Mouse (Mus musculus) left cerebral cortex, postnatal 4 days (tissue): Measurements from ENCODE around the gene Gm5615. TPM values are rescaled to one million over a fixed set of nuclear protein-coding genes. Genes with fewer than 3 reads are reported as not detected.

Experiments
- DNase-seq: peaks from one replicate; pipeline ENCODE4 v3.0.0-alpha.2; 2022
- intact Hi-C: fragments of 180-260 bp; cut with DNase I; formaldehyde crosslinking; loops from one replicate; pipeline ENCODE4 v1.15.1; 2025
- total RNA-seq, 2 experiments: library from RNA; stranded (reverse); gene quantifications; 2 replicates each; pipeline ENCODE4 v1.2.3; 2021

Gene Gm5615
- total RNA-seq, result not detected

DNA sequence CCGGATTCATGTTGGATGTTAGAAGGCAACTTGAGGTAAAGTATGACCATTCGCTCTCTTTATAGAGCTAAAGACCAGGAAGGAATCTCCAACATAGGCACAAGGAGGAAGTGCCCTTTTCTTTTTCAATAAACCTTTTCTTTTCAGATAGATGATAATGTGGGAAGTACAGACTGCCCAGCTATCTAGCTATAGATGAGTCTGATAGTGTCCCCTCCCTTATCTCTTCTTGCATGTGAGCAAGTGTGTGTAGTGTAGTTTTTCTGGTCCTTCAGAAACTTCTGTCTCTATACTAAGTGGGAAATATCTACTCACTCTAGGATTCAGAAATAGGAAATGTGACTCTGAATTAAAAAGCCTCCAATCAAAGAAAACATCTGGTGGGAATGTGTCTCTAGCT is at the start of gene Gm5615:
TSS of gene Gm5615 (minus strand) at position 101 of the 400 bp plus-strand sequence.
- no peak for DNase-seq
- intact Hi-C loops, result no loop called here

DNA sequence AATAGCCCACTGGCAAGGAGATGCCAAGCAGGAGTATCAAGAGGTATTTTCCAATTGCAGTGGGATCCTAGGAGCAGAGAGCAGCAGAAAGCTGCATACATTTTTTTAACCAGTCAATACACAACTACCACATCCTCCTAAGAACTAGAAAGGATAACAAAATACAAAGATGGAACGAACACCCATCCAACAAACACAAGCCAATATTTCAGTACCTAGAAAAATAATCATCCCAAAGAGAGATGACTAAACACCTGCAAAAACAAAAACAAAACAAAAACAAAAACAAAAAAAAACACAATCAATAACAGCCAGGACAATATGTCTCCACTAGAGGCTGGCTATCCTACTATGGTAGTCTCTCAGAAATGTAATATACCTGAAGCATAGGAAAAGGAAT is 40.8 kb upstream of the Gm5615 start, which contains the start of gene Gm17689:
TSS of gene Gm17689 (minus strand) at position 101 of the 400 bp plus-strand sequence.
- intact Hi-C loops, result no loop called here
- DNase-seq, result no peak

DNA sequence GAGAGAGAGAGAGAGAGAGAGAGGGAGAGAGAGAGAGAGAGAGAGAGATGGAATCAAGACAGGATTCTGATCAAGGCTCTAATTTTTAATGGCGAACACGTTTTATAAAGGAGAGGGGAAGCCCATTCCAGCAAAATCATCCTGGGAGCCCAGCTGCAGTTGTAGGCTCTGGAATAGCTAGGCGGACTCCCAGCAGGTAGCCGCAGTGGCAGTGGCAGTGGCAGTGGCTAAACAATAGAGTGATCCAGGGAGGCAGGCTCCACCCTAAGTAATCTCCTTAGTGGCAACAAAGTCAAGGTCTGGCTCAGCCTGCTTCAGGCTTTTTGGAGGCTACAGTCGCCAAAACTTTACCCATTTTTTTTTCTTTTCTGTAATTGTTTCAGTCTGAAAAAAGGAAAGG is 37.6 kb downstream of the Gm5615 start:
- intact Hi-C loops, result no loop called here
- DNase-seq, result no peak

DNA sequence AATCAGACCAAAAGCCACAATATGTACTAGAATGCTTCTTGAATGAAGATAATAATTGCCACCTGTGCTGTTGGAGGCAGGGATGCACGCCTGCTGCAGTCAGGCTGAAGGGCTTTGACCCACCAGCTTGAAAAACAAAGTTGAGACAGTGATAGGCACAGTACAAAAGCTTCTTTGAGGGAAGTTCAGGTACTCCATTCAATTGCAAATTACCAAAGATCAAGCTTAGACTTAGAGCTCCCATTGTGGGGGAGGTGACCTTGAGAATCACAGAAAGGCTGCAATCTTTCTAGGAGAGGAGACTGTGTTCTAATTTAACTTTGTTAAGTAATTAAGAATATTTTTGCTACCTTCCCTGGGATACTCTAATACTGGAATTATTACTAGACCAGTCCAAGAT is 45.9 kb downstream of the Gm5615 start:
- no peak for DNase-seq
- intact Hi-C loops, result no loop called here

DNA sequence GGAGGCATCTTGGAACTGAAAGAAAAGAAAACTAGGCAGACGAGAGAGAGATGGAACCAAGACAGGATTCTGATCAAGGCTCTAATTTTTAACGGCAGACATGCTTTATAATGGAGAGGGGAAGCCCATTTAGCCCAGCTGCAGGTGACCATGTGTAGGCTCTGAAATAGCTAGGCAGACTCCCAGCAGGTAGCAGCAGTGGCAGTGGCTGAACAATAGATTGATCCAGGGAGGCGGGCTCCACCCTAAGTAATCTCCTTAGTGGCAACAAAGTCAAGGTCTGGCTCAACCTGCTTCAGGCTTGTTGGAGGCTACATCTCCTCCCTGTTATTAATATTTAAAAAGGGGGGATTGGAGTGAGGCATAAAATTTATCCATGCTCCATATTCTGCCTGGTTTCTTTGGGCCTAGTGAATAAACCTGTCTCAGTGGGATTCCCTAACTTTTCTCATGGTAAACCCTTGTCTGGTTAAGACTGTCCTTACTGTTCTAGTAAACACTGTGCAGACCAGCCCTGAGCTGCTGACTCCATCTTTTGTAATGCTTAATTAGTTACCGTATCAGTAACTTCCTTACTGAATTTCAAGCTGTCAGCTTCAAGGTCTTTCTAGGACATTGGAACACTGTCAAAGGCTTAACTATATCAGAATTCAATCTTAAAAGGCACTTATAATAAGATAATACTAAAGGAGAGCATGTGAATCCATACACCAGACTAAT is 47.1 kb downstream of the Gm5615 start:
- DNase-seq, result no peak
- intact Hi-C loops, result no loop called here

Other genes starting within 250 kb of the Gm5615 start
- not detected for gene Gm7257, start 110.1 kb downstream of the Gm5615 start, total RNA-seq
- not detected for gene Gm9513, start 66.3 kb downstream of the Gm5615 start, total RNA-seq
- not detected for gene Gm17689, start 40.7 kb upstream of the Gm5615 start, total RNA-seq
- gene A630095E13Rik, start 101.4 kb upstream of the Gm5615 start, total RNA-seq, result not detected
- not detected for gene Acrv1, start 151.3 kb upstream of the Gm5615 start, total RNA-seq
- gene Chek1, start 185.1 kb upstream of the Gm5615 start, total RNA-seq, result 1 to 10 TPM; 4.1 to 5.6 TPM
- 10 to 100 TPM; 83.1 to 84.4 TPM for gene Stt3a, start 225.7 kb upstream of the Gm5615 start, total RNA-seq